In the genomic region with DNA sequence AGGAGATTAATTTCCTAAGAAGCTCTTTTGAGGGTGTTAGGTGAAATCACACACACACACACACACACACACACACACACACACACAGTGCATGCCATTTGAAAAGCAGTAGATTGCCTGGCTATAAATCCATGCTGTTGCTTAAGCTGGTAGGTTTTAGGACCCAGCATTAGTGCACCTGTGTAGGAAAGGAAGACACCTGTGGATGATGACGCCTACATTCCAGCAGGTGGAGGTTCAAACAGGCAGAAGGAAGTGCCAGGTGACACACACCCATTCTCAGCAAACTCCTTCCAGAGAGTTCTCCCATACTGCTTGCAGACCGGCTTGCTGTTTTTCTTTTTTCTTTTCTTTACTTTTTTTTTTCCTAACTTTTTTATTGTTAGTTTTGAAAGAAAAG, we compare ENCODE assay signal across 24 mouse cellular contexts. TPM values are rescaled to one million over a fixed set of nuclear protein-coding genes. Genes with fewer than 3 reads are reported as not detected.
DNase-seq lines count a peak whose midpoint lies in the region; ATAC-seq and TF ChIP-seq lines count a peak whose summit lies in the region.
"Had no signal": no experiment of that assay in that cellular context is flagged by ENCODE, and none has a peak within 500 bp of the region (broad histone marks: within the 10 kb centered on the region; RNA-seq: fewer than 3 reads in every experiment).

No protein-coding gene starts in this region.

- no peaks in the 10 kb centered on the region; the same call in 1 of the 2 replicates for H3K27me3 ChIP-seq in intestine, embryonic 15.5 days (replicated peaks)
- no peaks in the 10 kb centered on the region for H3K27me3 ChIP-seq in intestine, postnatal 0 days (replicated peaks; ENCODE audit: control insufficient read depth, insufficient read depth, low read length)
- no peaks in the 10 kb centered on the region for H3K27me3 ChIP-seq in stomach, postnatal 0 days (ENCODE audit: control insufficient read depth, insufficient read depth, low read length)
- no peaks in the 10 kb centered on the region for H3K27me3 ChIP-seq in hindbrain, embryonic 14.5 days (ENCODE audit: control insufficient read depth, insufficient read depth, low read length)
- no peaks in the 10 kb centered on the region for H3K27me3 ChIP-seq in forebrain, embryonic 14.5 days (replicated peaks; ENCODE audit: control insufficient read depth, insufficient read depth, low read length)
- H3K27me3 ChIP-seq: embryonic facial prominence, embryonic 13.5 days; embryonic facial prominence, embryonic 15.5 days; forebrain, embryonic 13.5 days had no signal

- no peak overlapping the region for H3K4me3 ChIP-seq in intestine, embryonic 15.5 days (replicated peaks)
- peak overlapping the region; percentile 28 for H3K4me3 ChIP-seq in intestine, postnatal 0 days (ENCODE audit: low read depth, low read length)
- no peak overlapping the region for H3K4me3 ChIP-seq in stomach, postnatal 0 days (ENCODE audit: low read depth, low read length)
- H3K4me3 ChIP-seq in hindbrain, embryonic 14.5 days (replicated peaks; ENCODE audit: low read length) = no peak overlapping the region
- H3K4me3 ChIP-seq in forebrain, embryonic 14.5 days (ENCODE audit: low read depth, low read length) = no peak overlapping the region
- H3K4me3 ChIP-seq: embryonic facial prominence, embryonic 13.5 days; embryonic facial prominence, embryonic 15.5 days; erythroblast, embryonic 14.5 days; forebrain, embryonic 13.5 days had no signal

- no peaks in the 10 kb centered on the region for H3K9me3 ChIP-seq in intestine, embryonic 15.5 days
- H3K9me3 ChIP-seq in intestine, postnatal 0 days (ENCODE audit: control insufficient read depth) = no peaks in the 10 kb centered on the region
- H3K9me3 ChIP-seq in stomach, postnatal 0 days (ENCODE audit: control insufficient read depth, low read length) = no peaks in the 10 kb centered on the region
- no peaks in the 10 kb centered on the region for H3K9me3 ChIP-seq in hindbrain, embryonic 14.5 days (ENCODE audit: control insufficient read depth, low read length)
- no peaks in the 10 kb centered on the region for H3K9me3 ChIP-seq in forebrain, embryonic 14.5 days (replicated peaks; ENCODE audit: control insufficient read depth, low read length)
- H3K9me3 ChIP-seq: embryonic facial prominence, embryonic 13.5 days; embryonic facial prominence, embryonic 15.5 days; forebrain, embryonic 13.5 days had no signal

- DNase-seq in stomach, postnatal 0 days (ENCODE audit: low spot score) = no peak
- DNase-seq in hindbrain, embryonic 14.5 days (ENCODE audit: low spot score) = no peak
- DNase-seq in forebrain, embryonic 14.5 days (ENCODE audit: low spot score) = no peak
- DNase-seq in heart, postnatal 25 days (ENCODE audit: low spot score) = no peak
- DNase-seq: adrenal gland, adult 2 months; adrenal gland, postnatal 10 days; adrenal gland, postnatal 25 days; cerebellum, adult 11 months; cerebellum, adult 18-20 months; cerebellum, adult 8-10 months; cerebellum, adult 9-11 months; cerebellum, postnatal 14 days; cerebellum, postnatal 36 days; embryo, embryonic 11 days had no signal

- H3K36me3 ChIP-seq in intestine, embryonic 15.5 days = no peaks in the 10 kb centered on the region
- no peaks in the 10 kb centered on the region for H3K36me3 ChIP-seq in intestine, postnatal 0 days (ENCODE audit: control insufficient read depth, insufficient read depth)
- no peaks in the 10 kb centered on the region for H3K36me3 ChIP-seq in stomach, postnatal 0 days (ENCODE audit: control insufficient read depth, insufficient read depth, low read length)
- no peaks in the 10 kb centered on the region for H3K36me3 ChIP-seq in hindbrain, embryonic 14.5 days (replicated peaks; ENCODE audit: control insufficient read depth, insufficient read depth)
- no peaks in the 10 kb centered on the region for H3K36me3 ChIP-seq in forebrain, embryonic 14.5 days (ENCODE audit: control insufficient read depth, insufficient read depth, low read length)
- H3K36me3 ChIP-seq: embryonic facial prominence, embryonic 13.5 days; embryonic facial prominence, embryonic 15.5 days had no signal

- H3K27ac ChIP-seq in intestine, embryonic 15.5 days = no peak overlapping the region
- no peak overlapping the region for H3K27ac ChIP-seq in intestine, postnatal 0 days (ENCODE audit: low read depth, low read length)
- no peak overlapping the region for H3K27ac ChIP-seq in stomach, postnatal 0 days (replicated peaks)
- H3K27ac ChIP-seq in hindbrain, embryonic 14.5 days = no peak overlapping the region
- H3K27ac ChIP-seq in forebrain, embryonic 14.5 days (ENCODE audit: low read depth, low read length) = no peak overlapping the region
- H3K27ac ChIP-seq: embryonic facial prominence, embryonic 13.5 days; embryonic facial prominence, embryonic 15.5 days; forebrain, embryonic 13.5 days had no signal

- TF ChIP-seq CTCF in intestine, postnatal 0 days (IDR thresholded peaks at IDR 0.05; ENCODE audit: low read depth) = peak; percentile 50
- TF ChIP-seq CTCF in stomach, postnatal 0 days (IDR thresholded peaks at IDR 0.05; ENCODE audit: low read depth) = no peak

- intact Hi-C loops in heart, postnatal 25 days (cut with DNase I) = no loop called here

- no peak for TF ChIP-seq EP300 in stomach, postnatal 0 days (optimal IDR thresholded peaks at IDR 0.05)

- H3K4me1 ChIP-seq in intestine, embryonic 15.5 days (replicated peaks) = no peaks in the 10 kb centered on the region
- peaks cover 10% of the 10 kb centered on the region; the same call in 1 of the 2 replicates for H3K4me1 ChIP-seq in intestine, postnatal 0 days (replicated peaks; ENCODE audit: control insufficient read depth, insufficient read depth, low read length)
- H3K4me1 ChIP-seq in stomach, postnatal 0 days (replicated peaks; ENCODE audit: control insufficient read depth, insufficient read depth) = no peaks in the 10 kb centered on the region
- no peaks in the 10 kb centered on the region for H3K4me1 ChIP-seq in hindbrain, embryonic 14.5 days (replicated peaks; ENCODE audit: control insufficient read depth, insufficient read depth, low read length)
- no peaks in the 10 kb centered on the region for H3K4me1 ChIP-seq in forebrain, embryonic 14.5 days (ENCODE audit: control insufficient read depth, insufficient read depth, low read length)
- H3K4me1 ChIP-seq: embryonic facial prominence, embryonic 15.5 days; forebrain, embryonic 13.5 days had no signal

- H3K9ac ChIP-seq in intestine, embryonic 15.5 days = no peak overlapping the region
- H3K9ac ChIP-seq in intestine, postnatal 0 days (ENCODE audit: low read depth, low read length) = no peak overlapping the region
- H3K9ac ChIP-seq in stomach, postnatal 0 days (ENCODE audit: low read length) = no peak overlapping the region
- no peak overlapping the region for H3K9ac ChIP-seq in hindbrain, embryonic 14.5 days
- H3K9ac ChIP-seq in forebrain, embryonic 14.5 days (ENCODE audit: low read length) = no peak overlapping the region
- H3K9ac ChIP-seq: embryonic facial prominence, embryonic 13.5 days; embryonic facial prominence, embryonic 15.5 days; forebrain, embryonic 13.5 days had no signal

- H3K4me2 ChIP-seq in intestine, embryonic 15.5 days (replicated peaks) = no peak overlapping the region
- peak overlapping the region; percentile 53 for H3K4me2 ChIP-seq in intestine, postnatal 0 days (replicated peaks; ENCODE audit: low read depth)
- no peak overlapping the region for H3K4me2 ChIP-seq in stomach, postnatal 0 days (replicated peaks; ENCODE audit: low read depth)
- no peak overlapping the region for H3K4me2 ChIP-seq in hindbrain, embryonic 14.5 days (replicated peaks)
- H3K4me2 ChIP-seq in forebrain, embryonic 14.5 days (ENCODE audit: low read length) = no peak overlapping the region
- H3K4me2 ChIP-seq: embryonic facial prominence, embryonic 13.5 days; embryonic facial prominence, embryonic 15.5 days; forebrain, embryonic 13.5 days had no signal

- 67% methylated on average over 2 of the region's 2 CpGs for WGBS in intestine, embryonic 15.5 days
- WGBS in intestine, postnatal 0 days = 42% methylated on average over 2 of the region's 2 CpGs
- WGBS in stomach, postnatal 0 days = 54% methylated on average over 2 of the region's 2 CpGs
- WGBS in hindbrain, embryonic 14.5 days = 87% methylated on average over 2 of the region's 2 CpGs
- 84% methylated on average over 2 of the region's 2 CpGs for WGBS in forebrain, embryonic 14.5 days

- peak; percentile 73 for ATAC-seq in intestine, embryonic 15.5 days
- ATAC-seq in intestine, postnatal 0 days = peak; percentile 94
- ATAC-seq in stomach, postnatal 0 days (ENCODE audit: low FRiP score, low TSS enrichment) = peak; percentile 74
- no peak for ATAC-seq in hindbrain, embryonic 14.5 days (ENCODE audit: low FRiP score)
- no peak for ATAC-seq in forebrain, embryonic 14.5 days
- ATAC-seq: forebrain, embryonic 13.5 days; forebrain, embryonic 16.5 days had no signal

RNA-seq across cellular contexts. Expression of gene Atp10b, which starts 5.7 kb away (rescaled TPM):
- polyA plus RNA-seq in intestine, embryonic 15.5 days (2015; fragmentation: Nextera tagmentation; extraction: Ambion mirVana) = 2.0 and 2.3 TPM in 2 replicates
- 3.2 and 3.3 TPM in 2 replicates for polyA plus RNA-seq in intestine, postnatal 0 days (2015; fragmentation: Nextera tagmentation; extraction: Ambion mirVana)
- 2.1 and 2.3 TPM in 2 replicates for polyA plus RNA-seq in stomach, postnatal 0 days (2015; fragmentation: Nextera tagmentation; extraction: Ambion mirVana)
- polyA plus RNA-seq in hindbrain, embryonic 14.5 days (2014; fragmentation: Nextera tagmentation; extraction: Ambion mirVana) = 0.46 and 0.59 TPM in 2 replicates
- 0.16 and 0.28 TPM in 2 replicates for polyA plus RNA-seq in forebrain, embryonic 14.5 days (2014; fragmentation: Nextera tagmentation; extraction: Ambion mirVana)
- total RNA-seq in heart, postnatal 25 days (2021) = not detected
- total RNA-seq: common myeloid progenitor, adult 5-6 weeks; ES-E14; MEL had no signal
- polyA plus RNA-seq: adrenal gland, adult 2 months had no signal

Comparison
In these comparisons a context has a peak if more than half of its experiments do, and no peak if none do; other contexts are left out.
1. ATAC-seq: peak in intestine, embryonic 15.5 days (single experiment), intestine, postnatal 0 days (single experiment) and stomach, postnatal 0 days (single experiment); none in hindbrain, embryonic 14.5 days (single experiment) and forebrain, embryonic 14.5 days (single experiment).